ENCODE assay signal across 19 mouse cellular contexts in the genomic region with DNA sequence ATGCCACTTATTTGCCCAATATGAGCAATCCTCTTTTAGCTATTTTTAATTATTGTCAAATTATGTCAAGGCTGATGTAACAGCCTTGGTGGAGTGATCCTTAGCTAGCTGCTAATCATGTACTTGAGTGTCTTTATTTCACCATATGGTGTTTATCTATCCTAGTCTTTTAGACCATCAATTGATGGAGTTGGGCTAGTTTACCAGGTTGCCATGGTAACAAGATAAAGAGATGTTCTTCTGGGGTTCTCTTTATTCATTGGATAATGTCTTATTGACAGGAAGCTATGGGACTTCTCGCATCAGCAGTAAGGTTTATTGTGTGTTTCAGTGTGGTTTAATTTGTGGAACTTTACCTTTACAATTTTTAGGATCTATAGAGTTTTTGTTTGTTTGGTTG.
"Had no signal": no experiment of that assay in that cellular context is flagged by ENCODE, and none has a peak within 500 bp of the region (broad histone marks: within the 10 kb centered on the region; RNA-seq: fewer than 3 reads in every experiment).

No protein-coding gene starts in this region.

- DNase-seq: kidney, adult 11 months; kidney, adult 8-10 months; kidney, postnatal 10 days; kidney, postnatal 36 days; left cerebral cortex, postnatal 4 days; liver, postnatal 0 days; lung, embryonic 14.5 days; right cerebral cortex, adult 18-20 months; right cerebral cortex, postnatal 25 days; thymus, adult 2 months; thymus, postnatal 14 days had no signal

- H3K4me3 ChIP-seq: kidney, embryonic 15.5 days; limb, embryonic 12.5 days; limb, embryonic 15.5 days; midbrain, embryonic 12.5 days had no signal

- H3K27ac ChIP-seq: kidney, embryonic 15.5 days; limb, embryonic 12.5 days; limb, embryonic 15.5 days; liver, embryonic 14.5 days; macrophage; midbrain, embryonic 12.5 days; stomach, postnatal 0 days had no signal

- ATAC-seq: liver, postnatal 0 days; lung, postnatal 0 days had no signal
